Mouse (Mus musculus): Measurements from ENCODE around the gene Pnpla8.

DNA sequence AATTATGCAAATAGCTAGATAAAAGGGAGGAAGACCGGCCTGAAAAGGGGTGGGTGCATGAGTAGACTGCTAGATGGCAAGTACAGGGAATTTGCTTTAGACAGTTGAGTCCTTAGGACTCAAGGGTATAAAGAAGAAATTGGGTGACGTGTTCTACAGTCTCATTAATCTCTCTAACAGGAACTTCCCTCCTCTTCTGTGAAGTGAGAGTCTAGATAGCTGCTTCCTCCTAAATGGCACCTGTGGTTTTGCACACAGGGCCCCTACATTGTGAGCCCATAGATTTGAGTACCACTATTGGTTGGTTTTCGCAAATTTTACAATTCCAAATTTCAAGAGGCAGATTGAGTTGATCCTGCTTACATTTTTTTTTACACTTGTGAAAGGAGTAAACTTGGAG, 3.5 kb downstream of the Pnpla8 start:
- TF ChIP-seq CTCF (IDR thresholded peaks at IDR 0.05; ENCODE audit: low read depth, low read length), result no peak
- no peak for TF ChIP-seq POLR2A (IDR thresholded peaks at IDR 0.05; ENCODE audit: extremely low read depth, insufficient read depth, low read length)
